Mouse (Mus musculus) adrenal gland, postnatal 4 days (tissue): ENCODE measurements around the gene Pan3. TPM values are rescaled to one million over a fixed set of nuclear protein-coding genes. Genes with fewer than 3 reads are reported as not detected.

Experiments used
- DNase-seq, 2 experiments: peaks; one replicate each; pipeline ENCODE4 v3.0.0; 2021 to 2022; ENCODE audit warnings: low spot score in 2 of 2, mixed read lengths in 2 of 2
- total RNA-seq, 2 experiments: library from RNA; stranded (reverse); gene quantifications; 2 replicates each; pipeline ENCODE4 v1.2.3; 2021

The Pan3 gene
- total RNA-seq, 2 experiments from 2014 or later, result 149 to 151 TPM

GRCm38 (mm10) chr5:147430361-147430935, 487 bp downstream of the Pan3 start:
- DNase-seq, result peak in 1 of 2 experiments; percentile 26

GRCm38 (mm10) chr5:147430936-147431839, 1.2 kb downstream of the Pan3 start:
- peak; percentile 42 to 55 for DNase-seq

GRCm38 (mm10) chr5:147432927-147433326, 3.0 kb downstream of the Pan3 start:
- no peak for DNase-seq

GRCm38 (mm10) chr5:147435224-147435623, 5.3 kb downstream of the Pan3 start:
- DNase-seq, result no peak

- DNase-seq, result no peak
These were observed 5.8 kb downstream of the Pan3 start for GRCm38 (mm10) chr5:147435751-147436150.

- DNase-seq, result no peak
These were observed 6.5 kb downstream of the Pan3 start for GRCm38 (mm10) chr5:147436491-147436890.

- no peak for DNase-seq
These were observed 11.1 kb downstream of the Pan3 start for GRCm38 (mm10) chr5:147440996-147441507.

- DNase-seq, result no peak
These were observed 12.0 kb downstream of the Pan3 start for GRCm38 (mm10) chr5:147441979-147442378.

- no peak for DNase-seq
These were observed 12.8 kb downstream of the Pan3 start for GRCm38 (mm10) chr5:147442741-147443140.

GRCm38 (mm10) chr5:147444298-147444697, 14.3 kb downstream of the Pan3 start:
- no peak for DNase-seq

- no peak for DNase-seq
These were observed 14.8 kb downstream of the Pan3 start for GRCm38 (mm10) chr5:147444757-147445156.

- no peak for DNase-seq
These were observed 15.3 kb downstream of the Pan3 start for GRCm38 (mm10) chr5:147445252-147445651.

- DNase-seq, result no peak
These were observed 18.6 kb downstream of the Pan3 start for GRCm38 (mm10) chr5:147448526-147448925.

- DNase-seq, result no peak
These were observed 19.0 kb downstream of the Pan3 start for GRCm38 (mm10) chr5:147448933-147449332.

GRCm38 (mm10) chr5:147456491-147456890, 26.5 kb downstream of the Pan3 start:
- no peak for DNase-seq

- no peak for DNase-seq
These were observed 30.0 kb downstream of the Pan3 start for GRCm38 (mm10) chr5:147459821-147460567.

- DNase-seq, result no peak
These were observed 33.3 kb downstream of the Pan3 start for GRCm38 (mm10) chr5:147463251-147463650.

GRCm38 (mm10) chr5:147466361-147466760, 36.4 kb downstream of the Pan3 start:
- no peak for DNase-seq

GRCm38 (mm10) chr5:147471163-147471562, 41.2 kb downstream of the Pan3 start:
- no peak for DNase-seq

- no peak for DNase-seq
These were observed 43.1 kb downstream of the Pan3 start for GRCm38 (mm10) chr5:147473071-147473470.

- DNase-seq, result no peak
These were observed 43.9 kb downstream of the Pan3 start for GRCm38 (mm10) chr5:147473856-147474255.

- DNase-seq, result no peak
These were observed 46.1 kb downstream of the Pan3 start for GRCm38 (mm10) chr5:147476109-147476508.
